Mouse (Mus musculus): ENCODE measurements around the gene Snrpd2.

Gene Snrpd2

GRCm38 (mm10) chr7:19149626-19150025 lies at the start of gene Snrpd2:
Gene Snrpd2 (plus strand): TSS chr7:19149722.
- peak; percentile 84 to 96 for DNase-seq (ENCODE audit: low spot score in 2 of 2)

GRCm38 (mm10) chr7:19100290-19100689 lies 49.2 kb upstream of the Snrpd2 start:
- DNase-seq (ENCODE audit: low spot score in 2 of 2): no peak

- no peak for DNase-seq (ENCODE audit: low spot score in 2 of 2)
Observed at GRCm38 (mm10) chr7:19103741-19104140, 45.8 kb upstream of the Snrpd2 start.

- no peak for DNase-seq (ENCODE audit: low spot score in 2 of 2)
Observed at GRCm38 (mm10) chr7:19104486-19104885, 45.0 kb upstream of the Snrpd2 start.

- no peak for DNase-seq (ENCODE audit: low spot score in 2 of 2)
Observed at GRCm38 (mm10) chr7:19107436-19107835, 42.1 kb upstream of the Snrpd2 start.

GRCm38 (mm10) chr7:19109565-19109964 lies 40.0 kb upstream of the Snrpd2 start:
- no peak for DNase-seq (ENCODE audit: low spot score in 2 of 2)

- peak in 1 of 2 experiments; percentile 36 for DNase-seq (ENCODE audit: low spot score in 2 of 2)
Observed at GRCm38 (mm10) chr7:19118028-19118771, 31.3 kb upstream of the Snrpd2 start, which contains the start of gene Gm4969. Gene Gm4969 (minus strand): TSS chr7:19118368.

- no peak for DNase-seq (ENCODE audit: low spot score in 2 of 2)
Observed at GRCm38 (mm10) chr7:19119083-19119482, 30.4 kb upstream of the Snrpd2 start.

- DNase-seq (ENCODE audit: low spot score in 2 of 2): peak; percentile 93 to 96
Observed at GRCm38 (mm10) chr7:19119631-19120429, 29.7 kb upstream of the Snrpd2 start, which contains the start of gene Fbxo46. Gene Fbxo46 (plus strand): TSS chr7:19119859.

GRCm38 (mm10) chr7:19121686-19122085 lies 27.8 kb upstream of the Snrpd2 start:
- no peak for DNase-seq (ENCODE audit: low spot score in 2 of 2)

- no peak for DNase-seq (ENCODE audit: low spot score in 2 of 2)
Observed at GRCm38 (mm10) chr7:19124713-19125112, 24.8 kb upstream of the Snrpd2 start.

- no peak for DNase-seq (ENCODE audit: low spot score in 2 of 2)
Observed at GRCm38 (mm10) chr7:19127744-19128143, 21.8 kb upstream of the Snrpd2 start.

GRCm38 (mm10) chr7:19129396-19129795 lies 20.1 kb upstream of the Snrpd2 start:
- no peak for DNase-seq (ENCODE audit: low spot score in 2 of 2)

GRCm38 (mm10) chr7:19130657-19131056 lies 18.9 kb upstream of the Snrpd2 start:
- no peak for DNase-seq (ENCODE audit: low spot score in 2 of 2)

- peak; percentile 96 to 97 for DNase-seq (ENCODE audit: low spot score in 2 of 2)
Observed at GRCm38 (mm10) chr7:19131324-19131848, 18.1 kb upstream of the Snrpd2 start.

- DNase-seq (ENCODE audit: low spot score in 2 of 2): no peak
Observed at GRCm38 (mm10) chr7:19136168-19136567, 13.4 kb upstream of the Snrpd2 start.

- peak in 1 of 2 experiments; percentile 75 for DNase-seq (ENCODE audit: low spot score in 2 of 2)
Observed at GRCm38 (mm10) chr7:19136673-19137334, 12.7 kb upstream of the Snrpd2 start.

- peak in 1 of 2 experiments; percentile 72 for DNase-seq (ENCODE audit: low spot score in 2 of 2)
Observed at GRCm38 (mm10) chr7:19137380-19137779, 12.1 kb upstream of the Snrpd2 start.

- no peak for DNase-seq (ENCODE audit: low spot score in 2 of 2)
Observed at GRCm38 (mm10) chr7:19146793-19147192, 2.7 kb upstream of the Snrpd2 start.

- DNase-seq (ENCODE audit: low spot score in 2 of 2): no peak
Observed at GRCm38 (mm10) chr7:19147497-19148045, 2.0 kb upstream of the Snrpd2 start.

GRCm38 (mm10) chr7:19148180-19148874 lies 1.2 kb upstream of the Snrpd2 start:
- DNase-seq (ENCODE audit: low spot score in 2 of 2): no peak
